Mouse (Mus musculus): ENCODE results near the gene Ndufv3.

Gene Ndufv3

GRCm38 (mm10) chr17:31556253-31556652, 36.3 kb downstream of the Ndufv3 start:
- no peak for DNase-seq (ENCODE audit: low read depth, low spot score)

- DNase-seq (ENCODE audit: low read depth, low spot score), result no peak
Observed at GRCm38 (mm10) chr17:31557124-31557880, 37.4 kb downstream of the Ndufv3 start.

- no peak for DNase-seq (ENCODE audit: low read depth, low spot score)
Observed at GRCm38 (mm10) chr17:31557947-31558542, 38.1 kb downstream of the Ndufv3 start.

GRCm38 (mm10) chr17:31559021-31559789, 39.3 kb downstream of the Ndufv3 start:
- no peak for DNase-seq (ENCODE audit: low read depth, low spot score)

- DNase-seq (ENCODE audit: low read depth, low spot score), result no peak
Observed at GRCm38 (mm10) chr17:31563632-31564014, 43.7 kb downstream of the Ndufv3 start.

GRCm38 (mm10) chr17:31564015-31564857, 44.3 kb downstream of the Ndufv3 start, which contains the start of gene Pknox1:
Gene Pknox1, plus strand, starts transcription at chr17:31564734.
- DNase-seq (ENCODE audit: low read depth, low spot score), result peak; percentile 100

GRCm38 (mm10) chr17:31564858-31565140, 44.9 kb downstream of the Ndufv3 start:
- no peak for DNase-seq (ENCODE audit: low read depth, low spot score)

GRCm38 (mm10) chr17:31565141-31566056, 45.5 kb downstream of the Ndufv3 start:
- DNase-seq (ENCODE audit: low read depth, low spot score), result peak; percentile 70

GRCm38 (mm10) chr17:31566276-31566675, 46.4 kb downstream of the Ndufv3 start:
- DNase-seq (ENCODE audit: low read depth, low spot score), result no peak

- DNase-seq (ENCODE audit: low read depth, low spot score), result no peak
Observed at GRCm38 (mm10) chr17:31569756-31570155, 49.8 kb downstream of the Ndufv3 start.

GRCm38 (mm10) chr17:31570321-31570925, 50.5 kb downstream of the Ndufv3 start:
- DNase-seq (ENCODE audit: low read depth, low spot score), result peak; percentile 52

GRCm38 (mm10) chr17:31571689-31572088, 51.8 kb downstream of the Ndufv3 start:
- DNase-seq (ENCODE audit: low read depth, low spot score), result no peak

- DNase-seq (ENCODE audit: low read depth, low spot score), result no peak
Observed at GRCm38 (mm10) chr17:31574662-31575061, 54.7 kb downstream of the Ndufv3 start.

- no peak for DNase-seq (ENCODE audit: low read depth, low spot score)
Observed at GRCm38 (mm10) chr17:31576394-31577175, 56.7 kb downstream of the Ndufv3 start.

- DNase-seq (ENCODE audit: low read depth, low spot score), result no peak
Observed at GRCm38 (mm10) chr17:31580344-31580743, 60.4 kb downstream of the Ndufv3 start.

Measured in A20 (cell line).